Mouse (Mus musculus): ENCODE results near the gene Cd164l2. TPM values are rescaled to one million over a fixed set of nuclear protein-coding genes. Genes with fewer than 3 reads are reported as not detected.

Cd164l2 gene
- polyA plus RNA-seq, 1 experiment from 2014 or later: 3.8 TPM

DNA sequence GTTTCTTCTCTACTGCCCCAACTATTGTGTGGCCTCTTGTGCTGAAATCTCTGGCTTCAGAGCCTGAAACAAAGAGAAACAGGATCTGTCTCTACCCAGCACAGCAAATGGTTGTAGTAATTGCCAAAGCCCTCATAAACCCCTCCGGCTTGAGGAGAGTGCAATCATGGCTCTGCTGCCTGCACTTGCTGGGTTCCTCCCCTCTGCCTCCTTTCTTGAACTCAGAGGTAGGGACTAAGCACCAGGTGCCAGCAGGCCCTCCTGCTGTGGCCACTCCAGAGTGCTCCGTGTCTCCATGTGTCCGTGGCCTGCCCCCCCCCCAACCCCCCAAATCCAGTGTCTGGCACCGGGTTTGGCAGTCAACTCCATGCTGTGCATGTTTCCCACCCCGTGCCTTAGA is 14.6 kb upstream of the Cd164l2 start:
- Histone ChIP-seq H3K4me1 (ENCODE audit: control insufficient read depth, insufficient read depth, low read length) (peaks cover 50% of the 10 kb centered on the region), H3K4me2 (ENCODE audit: low read depth, low read length) (no peak overlapping the region), H3K4me3 (ENCODE audit: low read depth, low read length) (no peak overlapping the region), H3K9ac (ENCODE audit: low read depth, low read length) (0 out of 2 replicates have a peak overlapping the region, but pooled peaks have one; percentile 0), H3K36me3 (ENCODE audit: control insufficient read depth, insufficient read depth, low read length) (peaks cover 49% of the 10 kb centered on the region), H3K9me3 (ENCODE audit: control insufficient read depth, low read length) (no peaks in the 10 kb centered on the region), H3K27ac (replicated peaks; ENCODE audit: low read depth, low read length) (peak overlapping the region; percentile 77), H3K27me3 (replicated peaks; ENCODE audit: control insufficient read depth, insufficient read depth, low read length) (no peaks in the 10 kb centered on the region)
- ATAC-seq (ENCODE audit: low read depth): peak; percentile 5; the same call in 1 of the 2 replicates
- WGBS: 25% methylated on average over 5 of the region's 5 CpGs
- peak; percentile 67 for DNase-seq (ENCODE audit: low spot score)

GRCm38 (mm10) chr4:133197801-133198286 is 14.1 kb upstream of the Cd164l2 start:
- 0 out of 2 replicates have a peak overlapping the region, but pooled peaks have one; percentile 0 for H3K9ac ChIP-seq (ENCODE audit: low read depth, low read length)
- H3K4me1 ChIP-seq (ENCODE audit: control insufficient read depth, insufficient read depth, low read length): peaks cover 50% of the 10 kb centered on the region
- H3K4me2 ChIP-seq (ENCODE audit: low read depth, low read length): no peak overlapping the region
- peak overlapping the region; percentile 77 for H3K27ac ChIP-seq (replicated peaks; ENCODE audit: low read depth, low read length)
- 19% methylated on average over 13 of the region's 13 CpGs for WGBS
- H3K36me3 ChIP-seq (ENCODE audit: control insufficient read depth, insufficient read depth, low read length): peaks cover 44% of the 10 kb centered on the region
- peak; percentile 32; the same call in 1 of the 2 replicates for ATAC-seq (ENCODE audit: low read depth)
- no peaks in the 10 kb centered on the region for H3K27me3 ChIP-seq (replicated peaks; ENCODE audit: control insufficient read depth, insufficient read depth, low read length)
- no peaks in the 10 kb centered on the region for H3K9me3 ChIP-seq (ENCODE audit: control insufficient read depth, low read length)
- peak; percentile 82 for DNase-seq (ENCODE audit: low spot score)
- H3K4me3 ChIP-seq (ENCODE audit: low read depth, low read length): no peak overlapping the region

GRCm38 (mm10) chr4:133198337-133199180 is 13.4 kb upstream of the Cd164l2 start:
- Histone ChIP-seq H3K27me3 (replicated peaks; ENCODE audit: control insufficient read depth, insufficient read depth, low read length) (no peaks in the 10 kb centered on the region), H3K4me3 (ENCODE audit: low read depth, low read length) (no peak overlapping the region), H3K9ac (ENCODE audit: low read depth, low read length) (no peak overlapping the region), H3K4me2 (ENCODE audit: low read depth, low read length) (no peak overlapping the region), H3K9me3 (ENCODE audit: control insufficient read depth, low read length) (no peaks in the 10 kb centered on the region), H3K27ac (replicated peaks; ENCODE audit: low read depth, low read length) (peak overlapping the region; percentile 77), H3K4me1 (ENCODE audit: control insufficient read depth, insufficient read depth, low read length) (peaks cover 50% of the 10 kb centered on the region), H3K36me3 (ENCODE audit: control insufficient read depth, insufficient read depth, low read length) (peaks cover 37% of the 10 kb centered on the region)
- DNase-seq (ENCODE audit: low spot score) (peak; percentile 64), ATAC-seq (ENCODE audit: low read depth) (no peak)
- 27% methylated on average over 18 of the region's 19 CpGs for WGBS

- DNase-seq (ENCODE audit: low spot score): no peak
- H3K9ac ChIP-seq (ENCODE audit: low read depth, low read length): 0 out of 2 replicates have a peak overlapping the region, but pooled peaks have one; percentile 37
- H3K4me2 ChIP-seq (ENCODE audit: low read depth, low read length): peak overlapping the region; percentile 32
- H3K9me3 ChIP-seq (ENCODE audit: control insufficient read depth, low read length): no peaks in the 10 kb centered on the region
- WGBS: 50% methylated on average over 6 of the region's 6 CpGs
- no peak overlapping the region for H3K4me3 ChIP-seq (ENCODE audit: low read depth, low read length)
- H3K4me1 ChIP-seq (ENCODE audit: control insufficient read depth, insufficient read depth, low read length): peaks cover 50% of the 10 kb centered on the region
- no peak for ATAC-seq (ENCODE audit: low read depth)
- peaks cover 25% of the 10 kb centered on the region for H3K36me3 ChIP-seq (ENCODE audit: control insufficient read depth, insufficient read depth, low read length)
- no peaks in the 10 kb centered on the region for H3K27me3 ChIP-seq (replicated peaks; ENCODE audit: control insufficient read depth, insufficient read depth, low read length)
- peak overlapping the region; percentile 80 for H3K27ac ChIP-seq (replicated peaks; ENCODE audit: low read depth, low read length)
Measured at GRCm38 (mm10) chr4:133199743-133200142, 12.2 kb upstream of the Cd164l2 start.

- WGBS: 35% methylated on average over 18 of the region's 21 CpGs
- Histone ChIP-seq H3K9ac (ENCODE audit: low read depth, low read length) (peak overlapping the region; percentile 37), H3K27ac (replicated peaks; ENCODE audit: low read depth, low read length) (peak overlapping the region; percentile 80), H3K9me3 (ENCODE audit: control insufficient read depth, low read length) (no peaks in the 10 kb centered on the region), H3K4me3 (ENCODE audit: low read depth, low read length) (no peak overlapping the region), H3K27me3 (replicated peaks; ENCODE audit: control insufficient read depth, insufficient read depth, low read length) (no peaks in the 10 kb centered on the region), H3K4me1 (ENCODE audit: control insufficient read depth, insufficient read depth, low read length) (peaks cover 50% of the 10 kb centered on the region), H3K36me3 (ENCODE audit: control insufficient read depth, insufficient read depth, low read length) (peaks cover 19% of the 10 kb centered on the region), H3K4me2 (ENCODE audit: low read depth, low read length) (peak overlapping the region; percentile 32)
- peak; percentile 74 for DNase-seq (ENCODE audit: low spot score)
- ATAC-seq (ENCODE audit: low read depth): 0 out of 2 replicates have a peak, but pooled peaks have one; percentile 0
Measured at GRCm38 (mm10) chr4:133200343-133200742, 11.6 kb upstream of the Cd164l2 start.

DNA sequence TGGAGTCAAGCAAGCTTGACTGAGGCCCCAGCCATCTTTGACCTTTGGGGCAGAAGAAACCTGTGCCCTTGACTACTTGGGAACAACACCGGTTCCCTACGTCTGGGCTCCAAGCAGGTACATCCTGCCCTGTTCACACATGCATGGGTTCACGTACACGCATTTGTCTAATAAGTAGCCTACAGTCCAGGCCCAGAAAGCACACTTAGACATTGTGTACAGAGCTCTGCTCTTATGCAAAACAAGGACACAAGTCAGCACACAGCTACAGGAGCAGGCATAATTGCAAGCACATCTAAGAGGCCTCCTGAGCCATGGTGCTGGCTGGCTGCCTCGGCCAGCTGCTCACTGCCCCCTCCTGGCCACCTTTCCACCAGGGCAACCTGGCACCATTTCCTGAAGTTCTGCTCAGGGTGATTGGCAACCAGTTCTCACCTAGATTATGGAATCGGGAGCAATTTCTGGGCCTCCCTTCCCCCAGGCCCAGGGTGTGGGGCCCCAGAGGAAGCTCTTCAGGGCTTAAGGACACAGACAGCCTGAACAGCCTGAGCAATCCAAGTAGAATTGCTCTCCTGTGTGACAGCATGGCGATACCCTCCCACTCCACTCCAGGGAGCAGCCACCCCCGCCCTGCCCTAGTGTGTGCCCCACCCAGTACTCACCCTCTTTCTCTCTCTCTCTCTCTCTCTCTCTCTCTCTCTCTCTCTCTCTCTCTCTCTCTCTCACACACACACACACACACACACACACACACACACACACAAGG is 10.7 kb upstream of the Cd164l2 start:
- WGBS: 67% methylated on average over 7 of the region's 8 CpGs
- peak overlapping the region; percentile 80 for H3K27ac ChIP-seq (replicated peaks; ENCODE audit: low read depth, low read length)
- peak overlapping the region; percentile 31; the same call in 1 of the 2 replicates for H3K9ac ChIP-seq (ENCODE audit: low read depth, low read length)
- H3K36me3 ChIP-seq (ENCODE audit: control insufficient read depth, insufficient read depth, low read length): peaks cover 12% of the 10 kb centered on the region
- no peaks in the 10 kb centered on the region for H3K9me3 ChIP-seq (ENCODE audit: control insufficient read depth, low read length)
- H3K4me2 ChIP-seq (ENCODE audit: low read depth, low read length): no peak overlapping the region
- H3K27me3 ChIP-seq (replicated peaks; ENCODE audit: control insufficient read depth, insufficient read depth, low read length): no peaks in the 10 kb centered on the region
- DNase-seq (ENCODE audit: low spot score) (peak; percentile 68), ATAC-seq (ENCODE audit: low read depth) (peak; percentile 35)
- peaks cover 50% of the 10 kb centered on the region for H3K4me1 ChIP-seq (ENCODE audit: control insufficient read depth, insufficient read depth, low read length)
- no peak overlapping the region for H3K4me3 ChIP-seq (ENCODE audit: low read depth, low read length)

DNA sequence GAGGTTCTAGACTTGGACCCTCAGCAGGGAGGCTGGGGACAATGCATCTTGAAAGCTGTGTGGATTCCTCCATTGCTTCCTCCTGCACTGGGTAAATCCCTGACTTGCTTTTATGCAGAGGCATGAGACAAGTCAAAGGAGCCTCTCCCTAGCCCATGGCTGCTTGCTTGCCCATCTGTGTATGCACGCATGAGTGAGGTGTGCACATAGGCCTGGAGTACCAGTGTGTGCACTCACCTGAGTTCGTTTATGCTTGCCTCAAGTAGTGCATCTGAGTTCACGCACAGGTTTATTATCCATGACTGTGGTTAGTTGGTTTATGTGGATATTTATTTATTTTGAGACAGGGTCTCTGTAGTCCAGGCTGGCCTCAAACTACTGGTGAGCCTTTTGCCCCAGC is 9.7 kb upstream of the Cd164l2 start:
- no peak for ATAC-seq (ENCODE audit: low read depth)
- H3K9ac ChIP-seq (ENCODE audit: low read depth, low read length): no peak overlapping the region
- no peaks in the 10 kb centered on the region for H3K9me3 ChIP-seq (ENCODE audit: control insufficient read depth, low read length)
- H3K36me3 ChIP-seq (ENCODE audit: control insufficient read depth, insufficient read depth, low read length): peaks cover 1% of the 10 kb centered on the region; the same call in 1 of the 2 replicates
- no peaks in the 10 kb centered on the region for H3K27me3 ChIP-seq (replicated peaks; ENCODE audit: control insufficient read depth, insufficient read depth, low read length)
- peaks cover 40% of the 10 kb centered on the region for H3K4me1 ChIP-seq (ENCODE audit: control insufficient read depth, insufficient read depth, low read length)
- H3K4me2 ChIP-seq (ENCODE audit: low read depth, low read length): no peak overlapping the region
- H3K27ac ChIP-seq (replicated peaks; ENCODE audit: low read depth, low read length): no peak overlapping the region
- DNase-seq (ENCODE audit: low spot score): no peak
- 91% methylated on average over 3 of the region's 3 CpGs for WGBS
- no peak overlapping the region for H3K4me3 ChIP-seq (ENCODE audit: low read depth, low read length)

DNA sequence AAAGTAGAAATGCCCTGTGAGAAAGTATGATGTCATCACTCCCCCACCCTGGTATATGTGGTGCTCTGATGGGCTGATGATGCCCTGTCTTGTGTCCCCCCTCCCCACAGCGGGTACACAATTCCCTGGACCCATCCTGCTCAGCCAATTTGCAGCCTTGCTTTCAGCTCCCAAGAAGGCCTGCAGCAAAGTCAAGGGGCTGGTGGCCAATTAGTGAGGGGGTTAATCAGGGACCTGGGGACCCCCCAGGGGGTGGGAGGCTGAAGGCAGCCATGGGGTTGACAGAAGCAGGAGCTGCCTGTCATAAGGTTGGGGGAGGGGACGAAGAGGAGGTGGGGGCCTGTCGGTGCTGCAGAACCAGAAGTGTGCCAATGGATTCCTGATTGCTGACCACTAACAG is 8.3 kb upstream of the Cd164l2 start:
- peaks cover 27% of the 10 kb centered on the region for H3K4me1 ChIP-seq (ENCODE audit: control insufficient read depth, insufficient read depth, low read length)
- ATAC-seq (ENCODE audit: low read depth): no peak
- no peaks in the 10 kb centered on the region for H3K36me3 ChIP-seq (ENCODE audit: control insufficient read depth, insufficient read depth, low read length)
- 54% methylated on average over 3 of the region's 3 CpGs for WGBS
- H3K9ac ChIP-seq (ENCODE audit: low read depth, low read length): no peak overlapping the region
- no peaks in the 10 kb centered on the region for H3K9me3 ChIP-seq (ENCODE audit: control insufficient read depth, low read length)
- no peaks in the 10 kb centered on the region for H3K27me3 ChIP-seq (replicated peaks; ENCODE audit: control insufficient read depth, insufficient read depth, low read length)
- H3K27ac ChIP-seq (replicated peaks; ENCODE audit: low read depth, low read length): no peak overlapping the region
- H3K4me3 ChIP-seq (ENCODE audit: low read depth, low read length): no peak overlapping the region
- DNase-seq (ENCODE audit: low spot score): no peak
- H3K4me2 ChIP-seq (ENCODE audit: low read depth, low read length): no peak overlapping the region
